ENCODE assay signal across 8 mouse cellular contexts in genomic region chr8:110761185-110761584, GRCm38 (mm10). TPM values are rescaled to one million over a fixed set of nuclear protein-coding genes. Genes with fewer than 3 reads are reported as not detected.
DNase-seq lines count a peak whose midpoint lies in the region; ATAC-seq and TF ChIP-seq lines count a peak whose summit lies in the region.

No protein-coding gene starts in this region.

- DNase-seq in testis, postnatal 10 days (ENCODE audit: low spot score), result no peak
- DNase-seq in kidney, postnatal 36 days, result peak; percentile 83 to 86
- no peak for DNase-seq in right cerebral cortex, adult 2 months (ENCODE audit: low spot score in 2 of 2)
- DNase-seq in B cell, adult 2 months, result no peak
- DNase-seq in cerebellum, postnatal 25 days, result no peak

- H3K9me3 ChIP-seq in heart, embryonic 15.5 days (replicated peaks), result no peaks in the 10 kb centered on the region

- no peak for TF ChIP-seq CTCF in testis, adult 2 months (IDR thresholded peaks at IDR 0.05; ENCODE audit: control insufficient read depth, insufficient read depth, insufficient replicate concordance, low read depth, low read length)

- no peaks in the 10 kb centered on the region for H3K4me1 ChIP-seq in testis, adult 2 months (ENCODE audit: control insufficient read depth, insufficient read depth, low read length)
- peaks cover 10% of the 10 kb centered on the region for H3K4me1 ChIP-seq in heart, embryonic 15.5 days (replicated peaks)

- H3K4me2 ChIP-seq in heart, embryonic 15.5 days, result no peak overlapping the region

- no peaks in the 10 kb centered on the region for H3K27me3 ChIP-seq in testis, adult 2 months (ENCODE audit: control insufficient read depth, insufficient read depth, low read length)
- H3K27me3 ChIP-seq in heart, embryonic 15.5 days, result no peaks in the 10 kb centered on the region

- peak; percentile 76 for ATAC-seq in heart, embryonic 15.5 days (replicated peaks; ENCODE audit: insufficient number of reproducible peaks, insufficient read depth, low FRiP score, low read depth)
- no peak for ATAC-seq in activated CD4-positive, CD25-positive, alpha-beta regulatory T cell, adult 4 months

- H3K27ac ChIP-seq in testis, adult 2 months (ENCODE audit: control insufficient read depth, insufficient read depth, low read depth, low read length), result peak overlapping the region; percentile 9; the same call in 1 of the 2 replicates
- peak overlapping the region; percentile 50 for H3K27ac ChIP-seq in heart, embryonic 15.5 days

- H3K4me3 ChIP-seq in testis, adult 2 months (ENCODE audit: control insufficient read depth, low read depth, low read length), result no peak overlapping the region
- no peak overlapping the region for H3K4me3 ChIP-seq in heart, embryonic 15.5 days

- no peak overlapping the region for H3K9ac ChIP-seq in heart, embryonic 15.5 days

- no peaks in the 10 kb centered on the region for H3K36me3 ChIP-seq in testis, adult 2 months (ENCODE audit: control insufficient read depth, insufficient read depth, low read length)
- H3K36me3 ChIP-seq in heart, embryonic 15.5 days, result no peaks in the 10 kb centered on the region

- TF ChIP-seq POLR2A in testis, adult 2 months (IDR thresholded peaks at IDR 0.05; ENCODE audit: control insufficient read depth, low read depth, low read length), result no peak

- WGBS in heart, embryonic 15.5 days, result 35% methylated on average over 5 of the region's 5 CpGs

RNA-seq across cellular contexts. Expression of gene Mtss1l, which starts 39.9 kb away (rescaled TPM):
- 9.0 TPM in 2 replicates for polyA plus RNA-seq in testis, adult 2 months (2012; rRNA removed)
- polyA plus RNA-seq in heart, embryonic 15.5 days (2015; fragmentation: Nextera tagmentation; extraction: Ambion mirVana), result 10.1 and 15.7 TPM in 2 replicates
- under 1 TPM in 1 of 2 experiments, not detected in 1; 0.21 TPM for polyA plus RNA-seq in activated CD4-positive, CD25-positive, alpha-beta regulatory T cell, adult 4 months (2017; shearing (Covaris generic))

RNA-seq across cellular contexts. Expression of gene Il34, which starts 44.5 kb away (rescaled TPM):
- 1.7 and 2.0 TPM in 2 replicates for polyA plus RNA-seq in testis, adult 2 months (2012; rRNA removed)
- polyA plus RNA-seq in heart, embryonic 15.5 days (2015; fragmentation: Nextera tagmentation; extraction: Ambion mirVana), result 0.94 and 1.6 TPM in 2 replicates
- not detected for polyA plus RNA-seq in activated CD4-positive, CD25-positive, alpha-beta regulatory T cell, adult 4 months (2017; shearing (Covaris generic))

Comparison
In these comparisons a context has a peak if more than half of its experiments do, and no peak if none do; other contexts are left out.
1. DNase-seq: peak in kidney, postnatal 36 days (2 of 2); none in testis, postnatal 10 days (single experiment), right cerebral cortex, adult 2 months (0 of 2), B cell, adult 2 months (0 of 2) and cerebellum, postnatal 25 days (0 of 2).